Mouse (Mus musculus) layer of hippocampus, postnatal 14 days (tissue): ENCODE measurements around the gene Sgsh. TPM values are rescaled to one million over a fixed set of nuclear protein-coding genes. Genes with fewer than 3 reads are reported as not detected.

Experiments used
- DNase-seq, 2 experiments: peaks; one replicate each; pipeline ENCODE4 v3.0.0; 2021 to 2022; ENCODE audit warnings: low spot score in 2 of 2, mixed read lengths in 1 of 2
- microRNA-seq, 2 experiments: library from miRNA; unstranded; fragments of <30 nt; microRNA quantifications; one replicate each; pipeline ENCODE4 v1.2.0; 2021
- total RNA-seq, 2 experiments: library from RNA; stranded (reverse); gene quantifications; 2 replicates each; pipeline ENCODE4 v1.2.3; 2021

Sgsh gene
- total RNA-seq, 2 experiments from 2014 or later: 4.3 to 4.8 TPM

- no peak for DNase-seq
Observed at GRCm38 (mm10) chr11:119310621-119311020, 44.7 kb downstream of the Sgsh start.

DNA sequence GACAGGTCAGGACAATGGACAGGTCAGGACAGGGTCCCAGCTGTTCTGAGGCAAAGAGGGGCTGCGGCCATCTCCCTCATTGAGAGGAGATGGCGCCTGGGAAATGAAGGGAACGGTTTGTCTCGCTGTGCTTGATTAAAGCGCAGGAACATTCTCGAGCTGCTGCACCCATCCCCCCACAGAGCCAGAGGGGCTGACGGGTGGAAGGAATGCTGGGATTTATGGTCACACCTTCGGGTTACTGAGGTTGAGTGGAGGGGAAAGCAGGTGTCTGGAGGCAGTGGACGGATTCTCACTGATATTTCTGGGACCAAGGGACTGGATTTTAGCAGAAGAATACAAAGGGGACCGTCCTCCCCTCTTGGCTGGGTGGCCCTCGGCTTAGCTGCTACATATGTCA, 47.4 kb downstream of the Sgsh start:
- DNase-seq: no peak

DNA sequence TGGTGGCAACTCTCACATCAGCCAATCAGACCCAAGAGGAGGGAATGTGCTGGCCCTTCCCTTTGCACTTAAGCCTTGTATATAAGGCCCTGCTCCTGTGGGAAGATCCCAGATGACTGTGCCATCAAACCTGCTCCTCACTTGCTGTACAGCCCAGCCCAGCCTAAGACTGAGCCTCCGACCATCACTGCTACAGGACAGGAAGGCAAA, 47.8 kb downstream of the Sgsh start, which contains the start of gene Card14:
Gene Card14 (plus strand): TSS at position 111 of the 210 bp plus-strand sequence.
- no peak for DNase-seq

- DNase-seq: no peak
Observed at GRCm38 (mm10) chr11:119306762-119307657, 48.3 kb downstream of the Sgsh start.

DNA sequence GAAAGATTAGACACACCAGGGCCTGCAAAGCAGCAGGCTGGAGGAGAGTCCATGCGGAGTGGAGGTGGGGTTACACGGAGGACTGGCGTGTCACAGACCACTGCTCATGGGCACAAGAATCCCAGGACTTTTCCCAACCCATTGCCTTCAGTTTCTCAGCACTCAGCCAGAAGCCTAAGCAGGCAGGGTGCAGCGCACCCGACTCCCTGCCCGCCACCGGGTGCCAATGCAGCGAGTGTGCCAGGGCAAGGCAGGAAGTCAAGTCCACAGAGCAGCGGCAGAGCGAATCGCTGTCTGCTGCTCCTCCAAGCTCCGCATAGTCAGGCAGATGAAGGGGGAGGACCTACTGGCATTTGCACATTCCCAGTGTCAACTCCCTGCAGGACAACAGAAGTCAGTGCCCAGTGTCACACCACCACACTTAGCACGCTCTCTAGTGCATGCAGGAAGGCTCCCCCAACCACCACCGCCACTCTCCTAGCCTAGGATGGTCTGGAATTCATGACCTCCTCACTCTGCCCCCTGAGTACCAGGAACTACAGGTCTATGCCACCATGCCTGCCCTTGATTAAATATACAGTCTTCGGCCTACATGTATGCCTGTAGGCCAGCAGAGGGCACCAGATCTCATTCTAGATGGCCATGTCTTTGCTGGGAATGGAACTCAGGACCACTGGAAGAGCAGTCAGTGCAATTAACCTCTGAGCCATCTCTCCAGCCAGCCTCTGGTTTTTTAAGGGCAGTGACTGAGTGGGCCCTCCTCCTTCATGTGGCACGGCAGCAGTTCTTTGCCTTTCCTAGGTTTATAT, 50.2 kb downstream of the Sgsh start:
- DNase-seq: peak in 1 of 2 experiments; percentile 38

DNA sequence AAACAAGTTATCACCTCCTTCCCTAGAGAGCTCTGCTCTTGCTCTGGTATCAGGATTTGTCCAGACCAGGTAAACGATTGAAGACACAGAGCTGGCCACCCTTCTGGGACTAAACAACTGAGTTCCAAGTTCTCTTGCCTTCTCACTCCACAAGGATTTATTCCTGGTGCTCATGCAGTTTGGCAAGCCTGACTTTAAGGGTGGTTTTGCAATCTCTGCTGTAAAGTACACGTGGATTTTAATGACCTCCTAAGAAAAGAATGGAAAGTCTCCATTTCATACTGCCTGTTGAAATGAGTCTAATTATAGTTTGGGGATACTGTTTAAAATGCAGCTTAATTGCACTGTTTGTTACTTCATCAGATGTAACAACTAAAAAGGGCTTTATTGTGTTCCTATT, 54.4 kb downstream of the Sgsh start:
- no peak for DNase-seq

DNA sequence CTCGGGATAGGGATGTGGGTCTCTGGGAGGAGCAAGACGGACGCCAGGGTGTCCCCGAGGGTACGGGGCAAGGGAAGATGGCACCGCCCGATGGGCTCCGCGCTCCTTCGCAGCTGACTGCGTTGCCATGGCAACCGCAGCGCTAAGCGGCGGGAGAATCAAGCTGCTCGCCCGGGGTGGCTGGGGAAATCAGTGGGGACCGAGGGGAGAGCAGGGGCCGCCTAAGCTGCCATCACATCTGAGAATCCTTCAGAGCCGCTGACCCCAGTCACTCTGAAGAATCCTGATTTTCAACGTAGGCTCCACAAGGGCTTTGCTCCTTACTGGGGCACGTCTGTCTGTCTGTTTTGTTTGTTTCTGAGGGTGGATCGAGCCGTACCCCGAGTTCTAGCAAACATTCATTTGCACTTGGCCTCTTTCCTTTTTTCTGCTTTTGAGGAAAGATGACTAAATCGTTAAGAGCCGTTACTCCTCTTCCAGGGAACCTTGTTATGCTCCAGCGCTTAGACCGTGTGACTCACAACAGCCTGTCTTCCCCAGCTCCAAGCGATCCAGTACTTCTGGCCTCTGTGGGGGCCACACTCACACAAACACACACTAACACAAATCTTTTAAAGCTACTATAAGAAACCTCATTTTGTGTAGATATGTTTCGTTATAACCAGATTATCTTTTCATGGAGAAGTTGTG, 54.9 kb downstream of the Sgsh start:
- DNase-seq: no peak

GRCm38 (mm10) chr11:119299391-119300245, 55.7 kb downstream of the Sgsh start, which contains the start of gene Eif4a3:
TSS of gene Eif4a3 (minus strand) at chr11:119300089.
- DNase-seq: peak; percentile 94 to 95

DNA sequence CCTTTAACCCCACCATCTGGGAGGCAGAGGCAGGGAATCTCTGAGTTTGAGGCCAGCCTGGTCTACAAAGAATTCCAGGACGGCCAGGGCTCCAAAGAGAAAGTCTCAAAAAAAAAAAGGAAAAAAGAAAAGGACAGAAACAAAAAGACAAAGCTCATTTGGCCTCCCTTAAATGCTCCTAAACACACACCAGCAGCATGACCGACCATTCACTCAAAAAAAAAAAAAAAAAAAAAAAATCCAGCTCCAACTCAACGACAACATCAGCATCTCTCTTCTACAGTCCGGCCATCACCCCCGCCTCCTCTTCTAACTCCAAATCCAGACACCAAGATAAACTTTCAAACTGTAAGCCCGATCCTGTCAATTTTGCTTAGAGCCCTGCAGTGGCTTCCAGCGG, 56.4 kb downstream of the Sgsh start:
- no peak for DNase-seq

DNA sequence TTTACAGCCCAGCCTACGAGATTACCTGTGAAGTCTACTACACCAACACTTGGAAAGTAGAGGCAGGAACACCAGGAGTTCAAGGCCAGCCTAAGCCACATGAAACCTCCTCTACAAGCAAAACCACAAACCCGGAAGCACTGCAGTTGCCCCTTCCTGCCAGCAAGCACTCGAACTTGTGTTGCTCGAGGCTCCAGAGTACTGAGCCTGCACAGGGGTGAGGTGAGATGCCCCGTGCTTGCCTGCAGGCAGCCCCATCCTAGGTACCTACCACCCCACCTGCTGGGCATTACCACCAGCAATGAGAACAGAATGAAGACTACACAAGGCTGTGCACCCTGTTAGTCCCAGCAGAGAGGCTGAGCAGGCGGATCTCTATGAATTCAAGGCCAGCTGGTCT, 57.3 kb downstream of the Sgsh start:
- DNase-seq: no peak

Small RNA genes lying within 50 kb of the gene (microRNA-seq; reads per million reads assigned to microRNA genes)
- 0 reads per million in 2 experiments for gene Mir1932

Other genes with a start within 250 kb of the Sgsh start
- gene Tbc1d16, start 127.0 kb downstream of the Sgsh start, total RNA-seq: 10 to 100 TPM; 79.7 to 81.0 TPM
- gene Ccdc40, start 127.0 kb downstream of the Sgsh start, total RNA-seq: 1 to 10 TPM; 3.3 to 5.1 TPM
- 100 to 1,000 TPM; 178 to 184 TPM for gene Gaa, start 87.6 kb downstream of the Sgsh start, total RNA-seq
- gene Eif4a3, start 55.4 kb downstream of the Sgsh start, total RNA-seq: 10 to 100 TPM; 90.1 to 91.0 TPM
- under 1 TPM; 0.25 to 0.45 TPM for gene Card14, start 47.8 kb downstream of the Sgsh start, total RNA-seq
- 1 to 10 TPM; 4.3 to 6.0 TPM for gene Slc26a11, start within 50 bp of the Sgsh start, total RNA-seq
- gene Rnf213, start 37.6 kb upstream of the Sgsh start, total RNA-seq: 1 to 10 TPM; 3.4 to 3.5 TPM
- gene Endov, start 135.8 kb upstream of the Sgsh start, total RNA-seq: 10 to 100 TPM; 26.3 to 27.7 TPM
- 100 to 1,000 TPM; 297 to 306 TPM for gene Nptx1, start 192.2 kb upstream of the Sgsh start, total RNA-seq
- gene Rptor, start 247.4 kb upstream of the Sgsh start, total RNA-seq: 10 to 100 TPM; 53.4 to 54.1 TPM